Mouse (Mus musculus) frontal cortex, postnatal 36 days (tissue): Measurements from ENCODE around the gene Hic1.

Source experiments
- DNase-seq, 2 experiments: peaks; one replicate each; pipeline ENCODE4 v3.0.0; 2022; ENCODE audit warnings: low spot score in 2 of 2

The Hic1 gene

GRCm38 (mm10) chr11:75167643-75168589, 1.4 kb downstream of the Hic1 start:
- DNase-seq = no peak

GRCm38 (mm10) chr11:75166861-75167642, 2.3 kb downstream of the Hic1 start:
- DNase-seq = no peak

DNA sequence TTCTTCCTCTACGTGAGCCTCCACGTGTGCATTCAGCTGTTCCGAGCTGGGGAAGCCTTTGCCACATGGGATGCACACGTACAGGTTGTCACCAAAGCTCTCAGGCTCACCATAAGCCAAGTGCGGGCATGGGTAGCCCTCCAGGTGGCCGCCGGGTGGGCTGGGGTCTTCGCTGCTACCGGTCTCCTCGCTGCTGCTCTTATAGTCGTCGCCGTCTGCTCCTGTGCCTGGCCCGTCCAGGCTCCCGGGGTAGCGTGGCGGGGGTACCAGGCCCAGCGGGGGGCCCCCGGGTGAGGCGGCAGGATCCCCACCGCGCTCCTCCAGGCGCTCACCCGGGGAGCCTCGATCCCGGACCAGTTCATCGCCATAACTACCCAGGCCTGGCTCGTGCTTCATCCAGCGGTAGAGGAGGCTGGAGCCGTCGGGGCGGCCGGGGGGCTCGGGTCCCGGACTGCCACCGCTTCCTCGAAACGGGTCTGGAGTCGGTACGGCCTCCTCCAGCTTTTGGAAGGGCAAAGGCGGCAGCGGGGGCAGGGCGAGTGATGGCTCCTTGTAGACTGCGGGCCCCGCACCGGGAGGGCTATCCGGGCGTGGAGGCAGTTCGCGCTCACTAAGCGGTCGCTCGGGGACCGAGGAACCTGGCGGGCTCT, 3.0 kb downstream of the Hic1 start:
- no peak for DNase-seq

DNA sequence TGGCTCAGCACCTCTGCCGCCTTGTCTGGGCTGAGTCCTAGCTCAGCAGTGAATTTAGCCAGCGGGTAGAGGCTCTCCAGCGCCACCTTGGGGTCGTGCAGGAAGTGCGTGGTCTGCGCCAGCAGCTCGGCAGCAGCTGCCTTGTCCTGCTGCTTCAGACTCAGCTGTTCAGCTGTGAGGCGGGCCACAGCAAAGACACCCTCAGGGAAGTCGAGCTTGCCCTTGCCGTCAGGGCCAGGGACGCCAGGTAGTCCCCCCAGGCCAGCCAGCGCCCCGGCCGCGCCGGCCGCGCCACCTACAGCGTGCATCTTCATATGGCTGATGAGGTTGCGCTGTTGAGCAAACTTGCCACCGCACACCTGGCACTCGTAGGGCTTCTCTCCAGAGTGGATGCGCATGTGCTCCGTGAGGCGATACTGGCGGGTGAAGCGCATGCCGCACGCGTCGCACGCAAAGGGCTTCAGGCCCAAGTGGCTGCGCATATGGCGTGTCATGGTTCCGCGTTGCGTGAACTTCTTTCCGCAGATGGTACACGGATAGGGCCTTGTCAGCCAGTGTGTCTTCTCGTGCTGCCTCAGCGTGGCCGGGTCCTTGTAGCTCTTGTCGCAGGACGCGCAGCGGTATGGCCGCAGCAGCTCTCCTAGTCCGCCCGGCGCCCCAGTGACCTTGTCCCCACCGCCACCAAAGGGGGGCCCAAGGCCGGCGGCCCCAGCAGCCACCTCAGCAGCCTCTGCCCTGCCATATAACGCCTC, 3.7 kb downstream of the Hic1 start:
- DNase-seq = peak; percentile 82 to 83

- no peak for DNase-seq
Measured at GRCm38 (mm10) chr11:75164750-75165149, 4.6 kb downstream of the Hic1 start.

- no peak for DNase-seq
Measured at GRCm38 (mm10) chr11:75164051-75164450, 5.3 kb downstream of the Hic1 start.

DNA sequence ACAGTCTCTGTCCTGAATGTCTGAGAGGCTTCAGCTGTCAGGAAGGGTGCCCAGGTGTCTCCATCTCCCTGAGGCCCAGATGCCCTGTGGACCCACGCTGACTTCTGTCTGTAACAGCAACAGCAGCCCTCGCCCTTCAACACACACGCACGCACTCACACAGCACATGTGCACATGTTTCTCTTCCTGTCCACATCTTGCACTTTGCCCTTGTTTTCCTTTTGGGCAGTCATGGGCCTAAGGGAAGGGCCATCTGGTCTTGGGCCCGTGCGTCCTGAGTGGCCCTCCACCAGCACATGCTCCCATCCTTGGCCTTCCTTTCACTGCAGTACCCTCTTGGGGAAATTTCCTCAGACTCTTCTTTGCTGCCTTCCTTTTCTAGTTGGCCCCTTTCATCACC, 5.9 kb downstream of the Hic1 start:
- no peak for DNase-seq

DNA sequence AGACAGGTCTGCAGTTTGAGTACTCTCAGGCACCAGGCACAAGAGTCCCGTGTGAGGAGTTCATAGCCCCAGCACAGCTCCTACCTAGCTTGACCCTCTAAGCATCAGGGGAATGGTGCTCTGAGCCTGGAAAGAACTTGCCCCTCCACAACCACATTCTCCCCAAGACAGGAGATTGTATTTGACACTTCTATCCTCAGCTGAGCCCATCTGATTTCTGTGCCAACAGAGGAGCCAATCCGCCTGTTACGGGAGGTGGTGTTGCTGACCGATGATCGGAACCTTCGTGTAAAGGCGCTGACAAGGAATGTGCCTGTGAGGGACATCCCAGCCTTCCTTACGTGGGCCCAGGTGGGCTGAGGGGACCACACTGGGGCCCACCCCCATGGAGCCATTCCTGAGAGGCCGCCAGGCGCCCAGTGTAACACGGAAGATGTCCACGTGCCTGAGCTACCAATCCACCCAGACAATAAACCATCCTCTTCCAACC, 6.7 kb downstream of the Hic1 start:
- DNase-seq = no peak

DNA sequence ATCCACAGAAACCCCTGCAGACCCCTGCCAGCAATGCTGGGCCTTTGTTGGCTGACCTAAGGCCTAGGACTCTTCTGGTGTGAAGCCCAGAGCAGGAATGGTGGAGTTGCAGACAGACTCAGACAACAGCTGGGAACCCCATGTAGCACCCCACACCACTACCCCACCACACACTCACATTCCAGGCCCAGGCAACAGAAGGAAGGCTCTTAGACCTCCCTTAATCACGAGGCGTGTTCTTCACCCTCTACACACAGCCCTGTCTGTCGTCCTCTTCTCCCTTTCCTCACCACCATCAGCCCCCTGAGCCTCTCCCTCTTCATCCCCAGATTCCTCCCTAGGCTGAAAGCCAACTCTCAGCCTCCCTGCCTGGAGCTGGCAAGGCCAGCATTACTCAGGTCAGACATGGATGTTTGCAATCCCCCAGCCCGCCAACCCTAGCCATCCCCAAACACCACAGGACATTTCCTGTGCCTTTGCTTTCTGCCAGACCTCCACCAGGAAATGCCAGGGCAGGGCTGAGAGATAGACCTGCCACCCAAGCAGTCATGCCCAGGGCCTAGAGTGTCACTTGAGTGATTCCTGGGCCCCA, 7.8 kb downstream of the Hic1 start:
- DNase-seq = no peak

DNA sequence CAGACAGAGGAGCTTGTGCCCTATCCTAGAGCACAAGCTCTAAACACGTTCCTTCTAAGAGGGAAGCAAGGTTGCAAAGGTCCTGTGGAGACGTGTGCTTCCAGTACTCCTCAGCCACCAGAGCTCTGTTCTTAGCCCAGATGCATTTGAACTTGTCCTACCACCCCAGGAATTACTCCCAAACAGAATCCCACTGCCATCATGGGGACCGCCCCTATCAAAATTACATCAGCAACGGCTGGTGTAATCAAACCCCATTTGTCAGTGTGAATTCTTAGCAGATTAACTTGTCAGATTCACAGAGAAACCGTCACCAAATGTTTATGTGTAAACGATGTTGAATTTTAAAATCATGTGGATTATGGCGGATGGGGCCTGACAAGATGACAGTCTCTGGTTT, 8.4 kb downstream of the Hic1 start:
- no peak for DNase-seq

GRCm38 (mm10) chr11:75159564-75159963, 9.8 kb downstream of the Hic1 start:
- DNase-seq = no peak

DNA sequence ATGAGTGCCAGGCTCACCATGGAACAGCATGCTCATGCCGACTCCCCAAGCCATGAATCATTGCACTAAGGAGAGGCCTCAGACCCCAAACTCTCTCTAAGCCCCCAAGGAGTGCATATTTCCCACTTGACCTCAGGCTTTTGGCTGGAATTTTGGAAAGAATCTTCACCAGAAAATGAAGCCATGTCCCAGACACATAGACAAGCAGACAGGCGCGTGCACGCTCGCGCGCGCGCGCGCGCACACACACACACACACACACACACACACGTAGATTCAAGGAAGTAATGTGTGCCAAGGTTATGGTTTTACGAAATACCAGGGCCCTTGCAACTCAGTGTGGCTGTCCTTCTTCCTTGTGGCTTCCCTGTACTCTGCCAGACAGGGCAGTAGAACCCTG, 10.9 kb downstream of the Hic1 start:
- DNase-seq = no peak

GRCm38 (mm10) chr11:75157901-75158300, 11.4 kb downstream of the Hic1 start:
- DNase-seq = no peak

GRCm38 (mm10) chr11:75157037-75157436, 12.3 kb downstream of the Hic1 start:
- DNase-seq = no peak

DNA sequence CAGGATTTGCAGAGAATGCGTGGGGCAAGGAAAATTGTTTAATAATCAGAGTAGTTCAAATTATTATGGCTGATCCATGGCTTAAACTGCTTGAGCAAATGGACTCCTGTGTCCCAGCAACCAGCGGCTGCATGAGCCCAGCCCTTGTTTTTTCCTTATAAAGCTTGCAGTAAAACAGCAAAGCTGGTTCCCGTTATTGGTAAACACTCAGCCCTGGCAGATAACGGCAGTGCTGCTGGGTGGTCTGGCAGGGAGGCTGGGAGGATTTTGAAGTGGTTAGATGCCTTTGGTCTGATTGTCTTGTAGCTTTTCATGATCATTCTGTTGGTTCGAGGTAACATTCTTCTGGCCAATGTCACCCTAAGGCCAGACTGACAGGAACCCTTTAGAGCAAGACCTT, 12.9 kb downstream of the Hic1 start:
- DNase-seq = no peak

DNA sequence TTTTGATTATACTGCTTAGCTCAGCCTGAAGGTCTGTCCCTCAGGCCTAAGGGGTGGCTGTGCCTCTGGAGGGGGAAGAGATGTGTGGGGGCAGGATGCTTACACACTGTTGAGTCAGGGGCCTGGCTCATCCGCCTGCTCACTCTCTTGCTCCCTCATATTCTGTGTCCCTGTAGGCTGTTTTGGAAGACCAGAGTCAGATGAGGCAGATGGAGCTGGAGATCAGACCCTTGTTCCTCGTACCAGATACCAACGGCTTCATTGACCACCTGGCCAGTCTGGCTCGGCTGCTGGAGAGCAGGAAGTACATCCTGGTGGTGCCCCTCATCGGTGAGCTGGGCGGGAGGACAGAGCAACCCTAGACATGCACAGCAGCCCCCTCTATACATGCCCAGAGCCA, 13.3 kb downstream of the Hic1 start:
- DNase-seq = no peak

GRCm38 (mm10) chr11:75154053-75154585, 15.2 kb downstream of the Hic1 start:
- DNase-seq = no peak

- no peak for DNase-seq
Measured at GRCm38 (mm10) chr11:75152603-75153557, 16.4 kb downstream of the Hic1 start.

DNA sequence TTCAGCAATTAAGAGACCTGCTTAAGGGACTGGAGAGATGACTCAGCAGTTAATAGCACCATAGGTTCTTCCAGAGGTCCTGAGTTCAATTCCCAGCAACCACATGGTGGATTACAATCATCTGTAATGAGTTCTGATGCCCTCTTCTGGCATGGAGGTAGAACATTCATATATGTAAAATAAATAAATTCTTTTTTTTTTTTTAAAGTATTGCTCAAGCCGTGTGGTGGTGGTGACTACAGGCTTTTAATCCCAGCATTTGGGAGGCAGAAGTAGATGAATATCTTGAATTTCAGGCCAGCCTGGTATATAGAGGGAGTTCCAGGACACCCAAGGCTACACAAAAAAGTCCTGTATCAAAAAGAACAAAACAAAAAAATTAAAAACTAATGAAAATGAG, 19.0 kb downstream of the Hic1 start:
- DNase-seq = no peak
